Mouse (Mus musculus): Measurements from ENCODE around the gene Icam2. TPM values are rescaled to one million over a fixed set of nuclear protein-coding genes. Genes with fewer than 3 reads are reported as not detected.

Icam2 gene
- polyA plus RNA-seq, 1 experiment from 2014 or later = 11.3 TPM

GRCm38 (mm10) chr11:106334066-106334465, 53.8 kb downstream of the Icam2 start:
- no peak for ATAC-seq (replicated peaks)
- Histone ChIP-seq H3K4me2 (replicated peaks) (no peak overlapping the region), H3K9ac (replicated peaks) (no peak overlapping the region), H3K9me3 (no peaks in the 10 kb centered on the region), H3K36me3 (no peaks in the 10 kb centered on the region), H3K4me1 (no peaks in the 10 kb centered on the region), H3K27ac (replicated peaks) (no peak overlapping the region), H3K27me3 (no peaks in the 10 kb centered on the region), H3K4me3 (no peak overlapping the region)
- WGBS = 19% methylated on average over 2 of the region's 2 CpGs

- Histone ChIP-seq H3K27me3 (no peaks in the 10 kb centered on the region), H3K4me3 (no peak overlapping the region), H3K4me1 (no peaks in the 10 kb centered on the region), H3K4me2 (replicated peaks) (no peak overlapping the region), H3K27ac (replicated peaks) (no peak overlapping the region), H3K9me3 (no peaks in the 10 kb centered on the region), H3K9ac (replicated peaks) (no peak overlapping the region), H3K36me3 (no peaks in the 10 kb centered on the region)
- 46% methylated on average over 4 of the region's 4 CpGs for WGBS
- ATAC-seq (replicated peaks) = no peak
Observed at GRCm38 (mm10) chr11:106332458-106332857, 55.4 kb downstream of the Icam2 start.

- no peak overlapping the region for H3K4me2 ChIP-seq (replicated peaks)
- H3K36me3 ChIP-seq = no peaks in the 10 kb centered on the region
- H3K4me3 ChIP-seq = no peak overlapping the region
- H3K4me1 ChIP-seq = no peaks in the 10 kb centered on the region
- WGBS = 80% methylated on average over 7 of the region's 7 CpGs
- H3K9ac ChIP-seq (replicated peaks) = no peak overlapping the region
- no peaks in the 10 kb centered on the region for H3K27me3 ChIP-seq
- H3K9me3 ChIP-seq = no peaks in the 10 kb centered on the region
- no peak for ATAC-seq (replicated peaks)
- H3K27ac ChIP-seq (replicated peaks) = no peak overlapping the region
Observed at GRCm38 (mm10) chr11:106329682-106330081, 58.2 kb downstream of the Icam2 start.

GRCm38 (mm10) chr11:106329128-106329527, 58.7 kb downstream of the Icam2 start:
- H3K9ac ChIP-seq (replicated peaks) = no peak overlapping the region
- H3K9me3 ChIP-seq = no peaks in the 10 kb centered on the region
- ATAC-seq (replicated peaks) = no peak
- H3K27me3 ChIP-seq = no peaks in the 10 kb centered on the region
- H3K4me3 ChIP-seq = no peak overlapping the region
- no peaks in the 10 kb centered on the region for H3K4me1 ChIP-seq
- no peaks in the 10 kb centered on the region for H3K36me3 ChIP-seq
- H3K27ac ChIP-seq (replicated peaks) = no peak overlapping the region
- 73% methylated on average over 6 of the region's 6 CpGs for WGBS
- no peak overlapping the region for H3K4me2 ChIP-seq (replicated peaks)

GRCm38 (mm10) chr11:106328521-106328920, 59.4 kb downstream of the Icam2 start:
- Histone ChIP-seq H3K4me2 (replicated peaks) (no peak overlapping the region), H3K27ac (replicated peaks) (no peak overlapping the region), H3K4me1 (no peaks in the 10 kb centered on the region), H3K4me3 (no peak overlapping the region), H3K9ac (replicated peaks) (no peak overlapping the region), H3K9me3 (no peaks in the 10 kb centered on the region), H3K36me3 (no peaks in the 10 kb centered on the region), H3K27me3 (no peaks in the 10 kb centered on the region)
- 73% methylated on average over 5 of the region's 5 CpGs for WGBS
- no peak for ATAC-seq (replicated peaks)

Other genes starting within 250 kb of the Icam2 start
- 0.74 and 1.3 TPM in 2 replicates for gene Gm10840, start 227.2 kb downstream of the Icam2 start, polyA plus RNA-seq (2015; fragmentation: Nextera tagmentation; extraction: Ambion mirVana)
- 222 and 233 TPM in 2 replicates for gene Limd2, start 227.2 kb downstream of the Icam2 start, polyA plus RNA-seq (2015; fragmentation: Nextera tagmentation; extraction: Ambion mirVana)
- gene Strada, start 185.9 kb downstream of the Icam2 start, polyA plus RNA-seq (2015; fragmentation: Nextera tagmentation; extraction: Ambion mirVana) = 30.1 and 32.2 TPM in 2 replicates
- 88.5 and 97.6 TPM in 2 replicates for gene Ccdc47, start 171.7 kb downstream of the Icam2 start, polyA plus RNA-seq (2015; fragmentation: Nextera tagmentation; extraction: Ambion mirVana)
- 102 and 103 TPM in 2 replicates for gene Ddx42, start 171.1 kb downstream of the Icam2 start, polyA plus RNA-seq (2015; fragmentation: Nextera tagmentation; extraction: Ambion mirVana)
- 39.2 and 39.7 TPM in 2 replicates for gene Ftsj3, start 132.0 kb downstream of the Icam2 start, polyA plus RNA-seq (2015; fragmentation: Nextera tagmentation; extraction: Ambion mirVana)
- gene Psmc5, start 131.9 kb downstream of the Icam2 start, polyA plus RNA-seq (2015; fragmentation: Nextera tagmentation; extraction: Ambion mirVana) = 274 and 283 TPM in 2 replicates
- 12.7 and 13.2 TPM in 2 replicates for gene Smarcd2, start 115.1 kb downstream of the Icam2 start, polyA plus RNA-seq (2015; fragmentation: Nextera tagmentation; extraction: Ambion mirVana)
- gene Tcam1, start 111.4 kb downstream of the Icam2 start, polyA plus RNA-seq (2015; fragmentation: Nextera tagmentation; extraction: Ambion mirVana) = 0.08 and 0.10 TPM in 2 replicates
- gene Gh, start 86.2 kb downstream of the Icam2 start, polyA plus RNA-seq (2015; fragmentation: Nextera tagmentation; extraction: Ambion mirVana) = not detected in 2 replicates
- gene Cd79b, start 73.3 kb downstream of the Icam2 start, polyA plus RNA-seq (2015; fragmentation: Nextera tagmentation; extraction: Ambion mirVana) = 0.56 and 0.77 TPM in 2 replicates
- gene Scn4a, start 34.8 kb downstream of the Icam2 start, polyA plus RNA-seq (2015; fragmentation: Nextera tagmentation; extraction: Ambion mirVana) = not detected in 2 replicates
- gene Prr29, start 22.6 kb downstream of the Icam2 start, polyA plus RNA-seq (2015; fragmentation: Nextera tagmentation; extraction: Ambion mirVana) = not detected in 2 replicates
- gene Ern1, start 99.8 kb upstream of the Icam2 start, polyA plus RNA-seq (2015; fragmentation: Nextera tagmentation; extraction: Ambion mirVana) = 5.5 and 6.9 TPM in 2 replicates
- gene Tex2, start 225.3 kb upstream of the Icam2 start, polyA plus RNA-seq (2015; fragmentation: Nextera tagmentation; extraction: Ambion mirVana) = 14.0 and 15.2 TPM in 2 replicates